Mouse (Mus musculus): ENCODE data around the gene Lrmda.

DNA sequence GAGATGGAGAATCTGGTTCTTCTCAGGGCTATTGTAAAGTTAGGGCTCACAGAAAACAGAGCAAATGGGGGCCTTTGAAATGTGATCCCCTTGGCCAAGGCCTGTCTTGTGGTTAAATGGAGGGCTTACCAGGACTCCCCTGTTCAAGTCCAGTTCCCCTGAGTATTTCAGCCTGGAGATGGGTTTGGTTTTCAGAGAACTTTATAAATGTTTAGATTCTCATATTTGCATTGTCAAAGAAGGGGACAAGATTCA lies 490.9 kb downstream of the Lrmda start:
- TF ChIP-seq CTCF (IDR thresholded peaks at IDR 0.05; ENCODE audit: extremely low read depth, insufficient read depth, low read length) (no peak), POLR2A (IDR thresholded peaks at IDR 0.05; ENCODE audit: extremely low read depth, insufficient read depth, low read length) (no peak)
